Mouse (Mus musculus): ENCODE measurements at regions not wholly inside any gene's neighbourhood (a gene's known extent, or its start where the extent isn't known, plus 50 kb on each side); places are given as distances from the start of the nearest gene placed in this dataset.

DNA sequence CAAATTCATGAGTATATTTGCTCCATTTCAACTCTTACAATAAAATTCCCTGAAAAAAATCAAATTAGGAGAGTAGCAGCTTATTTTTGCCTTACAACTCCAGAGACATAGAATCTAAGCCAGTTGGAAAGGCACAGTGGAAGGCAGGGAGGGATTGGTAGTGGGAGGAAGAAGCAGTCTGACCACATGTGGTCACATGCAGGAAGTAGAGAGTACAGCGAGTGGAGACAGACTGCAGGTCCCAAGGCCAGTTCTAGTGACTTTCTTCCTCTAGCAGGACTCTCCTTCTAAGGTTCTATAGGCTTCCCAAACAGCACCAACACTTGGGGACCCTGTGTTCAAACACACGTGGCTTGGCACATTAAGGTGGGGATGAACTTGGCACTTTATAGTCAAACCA, 245.6 kb upstream of the Adgrl4 start:
- DNase-seq: no peak

DNA sequence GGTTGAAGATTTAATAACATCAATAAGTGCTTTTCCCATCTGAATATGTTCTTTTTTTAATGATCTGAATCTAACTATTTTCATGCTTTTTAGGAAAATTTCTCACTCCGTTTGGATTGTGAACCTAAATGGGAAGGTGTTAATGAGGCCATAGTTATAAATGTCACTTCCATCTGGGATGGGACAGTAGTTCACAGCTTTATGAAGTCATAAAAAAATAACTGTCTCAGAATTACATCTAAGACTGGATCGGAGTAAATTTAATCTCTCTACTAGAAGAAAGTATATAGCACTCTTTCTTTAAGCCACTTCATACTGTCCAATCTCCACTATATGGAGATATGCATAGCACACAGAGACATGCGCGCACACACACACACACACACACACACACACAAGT, 226.7 kb upstream of the Adgrl4 start:
- no peak for DNase-seq

DNA sequence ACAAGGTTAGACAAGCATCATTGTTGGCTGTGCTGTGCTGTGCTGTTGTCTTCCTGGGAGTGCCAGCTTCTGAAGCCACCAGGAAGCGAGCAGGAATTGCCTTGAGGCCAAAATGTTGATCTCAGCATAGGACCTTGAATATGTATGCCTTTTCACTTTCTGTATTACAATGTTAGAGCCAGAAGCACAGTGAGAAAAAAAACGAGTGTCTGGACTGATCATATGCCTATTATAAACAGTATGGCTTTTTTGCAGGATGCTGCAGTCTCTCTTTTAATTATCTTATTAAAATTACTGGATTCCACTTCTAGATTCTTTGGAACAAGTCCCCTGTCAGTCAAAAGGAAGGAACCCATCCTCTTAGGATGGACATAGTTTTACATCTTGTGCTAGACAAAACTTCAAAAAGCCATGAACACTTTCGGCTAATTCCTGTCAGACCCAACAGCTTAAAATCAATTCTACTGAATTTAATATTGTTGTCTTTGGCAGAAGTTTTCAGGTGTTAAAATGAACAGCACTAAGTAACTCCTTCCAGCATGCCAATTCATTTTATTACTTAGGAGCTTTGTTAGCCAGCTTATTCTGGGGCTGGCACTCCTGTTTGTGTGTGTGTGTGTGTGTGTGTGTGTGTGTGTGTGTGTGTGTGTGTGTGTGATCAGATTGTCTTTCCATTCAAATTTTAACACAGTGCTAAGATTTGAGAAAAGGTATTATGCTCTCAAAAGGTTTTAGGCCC, 220.8 kb upstream of the Adgrl4 start:
- DNase-seq: no peak

DNA sequence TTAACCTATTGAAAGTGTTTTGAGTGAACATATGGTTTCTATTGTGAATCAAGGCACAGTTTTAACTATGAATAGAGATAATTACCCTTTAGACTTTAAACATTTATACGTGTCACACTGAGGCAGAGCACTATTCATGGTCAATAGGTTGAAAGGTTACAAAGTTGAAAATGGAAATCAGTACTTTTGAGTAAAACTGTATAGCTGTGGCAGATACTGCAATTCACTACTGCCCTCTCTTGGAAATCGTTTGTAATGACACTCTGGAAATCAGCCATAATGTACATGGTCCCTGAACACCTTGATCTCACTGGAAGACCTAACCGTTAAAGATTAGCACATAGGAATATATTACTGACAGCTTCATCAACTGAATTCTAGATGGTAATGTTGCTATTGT, 215.3 kb upstream of the Adgrl4 start:
- no peak for DNase-seq

DNA sequence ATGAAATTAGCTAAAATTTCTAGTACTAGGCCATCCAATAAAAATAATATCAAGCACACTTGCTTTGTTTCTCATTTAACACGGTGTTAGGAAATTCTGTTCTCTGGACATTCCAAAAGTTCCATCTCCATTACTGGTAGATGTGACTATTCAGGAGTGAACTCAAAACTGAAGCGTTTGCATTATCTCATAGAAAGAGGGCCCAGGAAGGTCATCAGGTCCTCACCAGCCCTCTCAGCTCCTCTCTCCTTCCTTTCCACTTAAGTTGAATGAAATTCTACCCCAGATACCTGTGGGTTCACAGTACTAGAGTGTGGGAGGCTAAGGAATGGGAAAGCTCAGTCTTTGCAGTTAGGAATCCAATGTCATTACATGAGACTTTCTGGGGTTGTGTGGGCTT, 185.2 kb upstream of the Adgrl4 start:
- DNase-seq: no peak

DNA sequence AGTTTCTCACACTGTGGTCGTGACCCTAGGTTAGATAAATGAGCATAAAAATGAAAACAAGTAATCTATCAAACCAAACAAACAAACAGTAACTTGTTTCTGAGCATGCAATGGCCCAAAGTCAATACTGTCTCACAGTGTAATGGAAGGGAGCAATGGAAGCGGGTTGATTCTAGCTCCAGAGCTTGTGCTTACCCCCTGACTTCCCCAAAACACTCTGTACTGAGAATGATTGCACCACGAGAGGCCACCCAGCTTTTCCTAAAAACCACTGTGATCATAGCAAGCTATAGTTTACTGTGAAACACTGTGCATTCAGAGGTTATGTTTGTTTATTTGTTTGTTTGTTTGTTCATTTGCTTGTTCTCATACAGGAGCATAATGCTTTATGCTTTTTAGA, 174.9 kb upstream of the Adgrl4 start:
- DNase-seq: no peak

DNA sequence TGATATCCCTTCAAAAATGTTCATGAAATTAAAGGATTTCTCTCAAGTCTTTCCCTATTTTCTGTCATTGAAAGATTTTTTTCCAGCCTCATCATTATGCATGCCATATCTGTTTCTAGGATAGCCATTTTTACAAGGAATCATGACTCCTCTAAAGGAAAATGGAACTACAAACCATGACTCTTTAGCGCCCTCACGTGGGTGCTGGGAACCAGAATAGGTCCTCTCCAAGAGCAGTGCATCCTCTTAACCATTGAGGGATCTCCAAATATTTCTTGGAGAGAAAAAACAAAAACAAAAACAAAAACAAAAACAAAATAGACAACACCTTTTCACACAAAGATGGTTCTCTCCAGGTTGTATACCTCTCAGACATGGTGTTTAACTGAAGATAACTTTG, 172.0 kb upstream of the Adgrl4 start:
- no peak for DNase-seq

DNA sequence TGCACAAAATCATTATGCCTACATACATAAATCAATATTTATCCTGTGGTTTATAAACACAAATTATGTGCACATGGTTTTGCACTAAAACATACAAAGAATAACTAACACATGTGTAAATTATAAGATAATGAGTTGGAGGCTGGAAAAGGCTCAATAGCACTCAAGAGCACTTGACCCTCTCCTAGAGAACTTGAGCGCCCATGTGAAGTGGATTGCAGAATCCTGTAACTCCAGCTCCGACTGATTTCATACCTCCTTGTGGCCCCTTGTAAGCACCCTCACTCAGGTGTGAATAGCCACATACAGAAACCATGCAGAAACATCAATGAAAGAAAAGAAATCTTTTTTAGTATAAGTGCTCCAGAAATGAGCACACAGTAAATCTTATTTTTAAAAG, 168.2 kb upstream of the Adgrl4 start:
- peak; percentile 13 for DNase-seq

DNA sequence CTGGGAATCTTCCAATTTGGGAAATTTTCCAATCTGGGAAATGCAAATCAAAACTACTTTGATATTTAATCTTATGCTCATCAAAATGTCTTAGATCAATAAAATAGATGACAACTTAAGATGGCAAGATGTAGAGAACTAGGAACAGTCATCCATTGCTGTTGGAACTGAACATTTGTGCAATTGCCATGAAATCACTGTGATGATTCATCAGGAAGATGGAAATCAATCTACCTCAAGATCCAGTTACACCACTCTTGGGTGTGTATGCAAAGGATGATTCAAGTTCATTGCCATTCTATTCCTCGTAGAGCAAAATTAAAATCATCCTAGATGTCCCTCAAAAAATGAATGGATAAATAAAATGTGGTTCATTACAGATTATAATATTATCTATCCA, 153.9 kb upstream of the Adgrl4 start:
- DNase-seq: no peak

DNA sequence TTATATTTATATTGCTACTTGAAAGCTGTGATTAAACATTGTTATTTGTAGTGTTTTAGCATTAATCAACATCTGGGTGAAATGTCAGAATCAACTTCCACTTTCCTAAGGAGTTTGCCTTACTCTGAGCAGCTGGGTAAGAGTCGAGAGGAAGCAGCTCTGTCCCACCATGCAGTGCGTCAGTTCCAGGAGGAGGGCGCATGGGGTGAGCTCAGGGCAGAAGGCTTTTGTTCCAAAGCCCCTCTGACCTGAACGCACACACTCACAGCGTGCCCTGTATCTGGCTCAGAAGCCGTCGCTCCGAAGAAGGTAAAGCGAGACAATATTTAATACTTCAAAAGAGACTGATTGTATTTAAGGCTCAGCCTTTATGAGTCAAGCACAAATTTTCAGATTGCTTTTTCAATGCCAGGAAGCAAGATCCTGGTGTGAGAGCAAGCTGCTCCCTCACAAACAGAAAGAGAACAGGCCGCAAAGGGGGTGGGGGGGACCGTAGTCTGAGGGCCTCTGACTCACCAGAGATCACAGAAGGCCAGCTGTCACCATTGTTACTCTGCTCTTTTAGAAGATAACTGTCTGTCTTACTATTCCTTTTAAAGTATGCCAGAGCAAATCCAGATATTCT, 143.6 kb upstream of the Adgrl4 start:
- peak; percentile 5 for DNase-seq

DNA sequence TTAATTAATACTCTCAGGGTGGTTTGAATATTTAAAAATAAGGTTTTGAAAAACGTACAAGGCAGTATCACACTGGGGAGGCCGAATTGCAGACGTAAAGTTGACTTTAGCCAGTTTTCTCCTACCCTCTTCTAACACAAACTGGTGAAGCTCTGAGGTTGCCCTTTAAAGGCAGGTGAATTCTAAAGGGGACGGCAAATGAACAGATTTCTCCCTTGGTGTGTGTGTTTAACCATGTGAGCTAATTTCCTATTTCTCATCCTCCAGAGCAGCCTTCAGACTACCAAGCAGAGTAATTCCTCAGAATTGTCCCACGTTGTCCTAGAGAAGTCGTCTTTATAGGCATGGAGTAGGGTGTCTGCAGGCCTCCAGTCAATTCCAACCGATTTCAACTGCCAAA, 143.1 kb upstream of the Adgrl4 start:
- no peak for DNase-seq

DNA sequence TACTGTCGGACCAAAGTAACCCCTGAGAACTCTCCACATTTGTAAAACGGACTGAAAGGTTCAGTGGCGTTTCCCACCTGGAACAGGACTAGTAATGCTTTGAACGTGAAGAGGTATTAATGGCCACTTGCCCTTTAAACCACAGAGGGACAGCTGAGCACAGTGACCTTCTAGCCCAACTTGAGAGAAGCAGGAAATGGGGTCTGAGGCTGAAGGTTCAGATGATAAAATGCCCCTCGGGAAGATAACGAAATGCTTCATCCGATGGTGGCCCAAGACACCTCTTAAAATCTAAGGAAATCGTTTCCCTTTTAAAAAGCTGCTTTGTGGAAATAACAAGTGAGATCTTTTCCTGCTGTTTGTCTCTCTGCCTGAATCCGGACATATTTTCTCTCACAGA, 142.7 kb upstream of the Adgrl4 start:
- no peak for DNase-seq

DNA sequence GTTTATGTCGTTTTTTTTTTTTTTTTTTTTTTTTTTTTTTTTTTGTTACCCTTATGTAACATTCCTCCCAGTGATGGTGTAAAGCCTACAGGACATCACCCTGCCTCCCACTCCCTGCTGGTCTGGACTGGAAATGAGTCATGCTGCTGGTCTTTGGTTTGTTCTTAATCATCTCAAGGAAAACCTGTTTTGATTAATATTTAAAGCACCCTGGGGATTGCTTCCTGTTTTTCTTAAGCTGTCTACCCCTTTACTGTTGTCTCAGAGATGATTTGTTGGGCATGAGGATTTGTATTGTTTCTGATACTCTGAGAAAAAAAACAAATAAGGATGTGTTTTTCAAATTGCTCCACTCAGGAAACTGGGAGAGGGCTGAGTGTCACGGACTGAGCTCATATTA, 139.4 kb upstream of the Adgrl4 start:
- DNase-seq: no peak

DNA sequence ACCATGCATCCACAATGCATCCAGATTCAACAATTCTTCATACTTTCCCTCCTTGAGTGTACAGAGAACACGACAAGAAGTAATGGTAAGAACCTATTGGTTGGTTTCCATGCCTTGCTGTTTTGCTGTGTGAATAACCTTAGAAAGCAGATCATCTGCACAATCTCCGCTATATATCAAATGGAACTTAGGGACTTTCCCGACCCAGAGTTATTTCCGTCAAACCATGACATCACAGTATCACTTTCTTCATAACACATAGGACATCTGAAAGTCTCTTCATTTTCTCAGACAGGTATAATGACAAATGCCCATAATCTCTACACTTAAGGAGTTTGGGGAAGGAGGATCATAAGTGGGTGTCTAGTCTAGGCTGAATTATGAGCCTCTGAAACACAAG, 132.3 kb upstream of the Adgrl4 start:
- no peak for DNase-seq

DNA sequence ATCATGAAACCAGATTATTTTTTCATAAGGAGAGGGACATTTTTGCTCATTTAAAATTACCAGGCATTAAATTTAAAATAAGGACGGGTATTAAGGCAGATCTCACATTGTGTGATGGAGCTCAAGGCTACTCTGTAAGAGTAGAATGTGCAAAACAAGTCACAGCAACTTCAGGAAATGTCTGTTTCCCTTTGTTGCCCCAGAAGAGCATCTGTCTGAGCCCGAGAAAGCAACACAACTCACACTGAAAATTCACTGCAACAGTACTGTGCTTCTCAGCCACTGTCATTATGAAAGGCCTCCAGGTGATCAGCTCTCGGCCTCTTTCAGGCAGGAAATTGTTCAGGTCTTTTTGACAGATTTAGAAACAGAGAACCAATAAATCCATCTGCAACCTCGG, 129.7 kb upstream of the Adgrl4 start:
- no peak for DNase-seq

DNA sequence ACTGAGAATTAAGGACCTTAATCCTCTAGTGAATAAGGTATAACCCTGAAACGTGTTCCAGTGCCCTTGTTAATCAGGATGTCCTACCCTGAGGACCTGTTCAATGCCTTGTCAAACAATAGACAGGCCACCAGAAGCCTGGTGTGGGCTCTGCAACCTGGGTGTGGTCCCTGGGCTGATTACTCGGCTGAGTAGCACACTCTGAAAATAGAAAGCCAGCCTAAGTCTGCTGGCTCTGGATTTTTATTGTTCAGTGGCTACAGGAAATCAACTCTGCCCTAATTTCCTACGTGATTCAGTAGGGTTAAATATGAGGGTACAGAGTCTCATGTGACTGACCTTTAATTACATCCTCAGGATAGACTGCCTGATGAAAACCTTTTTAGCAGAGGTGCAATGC, 113.9 kb upstream of the Adgrl4 start:
- peak; percentile 7 for DNase-seq

DNA sequence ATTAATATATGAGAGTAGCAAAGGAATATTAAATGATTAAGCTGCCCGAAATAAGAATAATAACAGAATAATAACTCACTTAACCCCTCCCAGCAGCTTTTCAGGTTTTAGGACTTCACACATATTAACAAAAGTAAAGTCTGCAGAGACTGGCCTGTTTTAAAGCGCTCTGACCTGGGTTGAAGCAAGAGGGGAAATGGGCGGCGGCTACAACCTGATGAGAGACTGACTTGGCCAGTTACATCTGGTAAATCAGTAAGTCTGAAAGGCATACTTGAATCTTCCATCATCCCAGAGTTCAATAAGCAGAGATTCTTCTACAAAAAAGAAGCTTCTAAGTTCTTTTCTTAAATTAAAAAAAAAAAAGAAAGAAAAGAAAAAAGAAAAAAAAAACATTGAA, 107.9 kb upstream of the Adgrl4 start:
- DNase-seq: no peak

DNA sequence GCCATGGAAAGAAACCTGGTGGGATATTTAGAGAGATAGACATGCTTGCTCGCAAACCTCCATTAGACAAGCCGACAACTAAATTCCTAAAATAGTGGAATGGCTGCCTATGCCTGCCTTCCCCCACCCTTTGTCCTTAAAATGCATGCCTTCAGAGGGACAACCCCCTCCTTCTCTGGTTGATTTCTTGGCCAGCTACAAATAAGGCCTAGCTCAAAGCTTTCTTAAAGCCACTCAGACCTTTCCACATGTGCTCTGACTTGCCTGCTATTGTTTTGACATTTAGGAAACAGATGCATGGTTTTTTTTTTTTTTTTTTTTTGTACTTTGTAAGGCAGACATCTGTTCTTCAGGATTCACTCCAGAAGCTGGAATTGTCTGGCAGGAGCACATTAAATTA, 105.8 kb upstream of the Adgrl4 start:
- no peak for DNase-seq

DNA sequence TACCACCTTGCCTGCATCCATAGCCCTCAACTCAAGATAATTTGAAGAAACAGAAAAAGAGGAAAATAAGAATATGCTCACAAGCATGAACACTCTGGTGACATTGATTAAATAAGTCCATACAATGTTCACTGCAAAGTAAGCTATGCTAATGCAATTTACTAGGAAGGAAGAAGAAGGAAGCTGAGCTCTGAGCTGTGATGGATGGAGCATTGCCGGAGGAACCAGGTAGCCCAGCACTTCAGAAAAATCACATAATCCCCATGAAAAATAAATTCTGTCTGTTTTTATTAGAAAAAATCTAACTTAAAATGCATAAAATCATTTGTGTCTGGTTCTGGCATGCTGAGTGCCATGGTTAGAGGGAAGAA, 105.4 kb upstream of the Adgrl4 start:
- no peak for DNase-seq

DNA sequence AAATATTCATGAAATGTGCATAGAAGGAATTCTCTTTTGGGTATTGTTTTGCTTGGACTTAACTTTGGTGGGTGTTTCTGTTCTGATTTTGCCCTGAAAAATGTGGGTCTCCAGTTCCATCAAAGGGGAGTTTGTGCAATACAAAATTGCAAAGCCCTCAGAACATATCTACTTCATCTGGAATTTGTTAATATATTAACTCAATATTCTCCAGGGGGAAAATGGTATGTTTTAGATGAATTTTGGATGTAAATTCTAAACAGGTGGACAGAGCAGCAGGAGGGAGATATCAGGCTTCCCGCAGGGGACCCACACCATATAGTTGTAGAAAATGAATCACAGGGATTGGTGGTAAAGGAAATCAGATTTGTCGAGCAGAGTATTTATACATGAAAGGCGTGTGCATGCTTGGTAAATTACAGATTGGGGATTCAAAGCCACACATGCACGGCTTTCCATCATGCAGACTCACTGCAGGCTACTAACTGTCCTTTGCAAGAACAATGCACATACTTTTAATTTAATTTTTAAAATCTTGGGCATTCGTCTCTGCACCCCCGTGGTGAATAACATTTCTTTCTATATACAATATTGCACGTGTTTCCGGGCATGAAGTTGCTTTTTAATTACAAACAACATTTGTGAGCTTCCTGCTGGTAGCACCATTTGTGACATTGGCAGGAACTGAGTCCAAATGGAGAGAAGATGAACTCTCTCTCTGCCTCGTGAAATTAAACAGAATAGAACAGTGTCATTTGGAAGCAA, 104.8 kb upstream of the Adgrl4 start:
- DNase-seq: no peak

DNA sequence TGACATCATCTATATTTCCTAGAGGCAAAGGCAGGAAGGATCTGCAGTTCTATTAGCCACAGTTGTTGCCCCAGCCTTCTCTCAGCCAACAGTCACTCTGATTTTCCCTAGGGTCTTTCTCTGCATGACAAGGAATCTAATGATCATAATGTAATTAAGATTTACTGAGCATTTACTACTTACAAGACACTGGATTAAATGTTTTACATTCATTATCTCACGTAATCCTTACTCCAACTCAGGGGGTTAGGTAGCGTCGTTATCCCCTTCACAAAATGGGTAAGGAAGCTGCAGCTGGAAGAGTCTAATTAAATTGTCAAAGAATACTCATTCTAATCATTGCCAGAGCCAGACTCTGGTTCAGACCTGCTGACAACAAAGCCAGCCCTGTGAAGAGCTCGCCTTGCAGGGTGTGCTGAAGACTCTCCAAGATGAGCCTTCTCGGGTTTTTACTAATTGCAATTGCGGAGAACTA, 103.8 kb upstream of the Adgrl4 start:
- DNase-seq: no peak

DNA sequence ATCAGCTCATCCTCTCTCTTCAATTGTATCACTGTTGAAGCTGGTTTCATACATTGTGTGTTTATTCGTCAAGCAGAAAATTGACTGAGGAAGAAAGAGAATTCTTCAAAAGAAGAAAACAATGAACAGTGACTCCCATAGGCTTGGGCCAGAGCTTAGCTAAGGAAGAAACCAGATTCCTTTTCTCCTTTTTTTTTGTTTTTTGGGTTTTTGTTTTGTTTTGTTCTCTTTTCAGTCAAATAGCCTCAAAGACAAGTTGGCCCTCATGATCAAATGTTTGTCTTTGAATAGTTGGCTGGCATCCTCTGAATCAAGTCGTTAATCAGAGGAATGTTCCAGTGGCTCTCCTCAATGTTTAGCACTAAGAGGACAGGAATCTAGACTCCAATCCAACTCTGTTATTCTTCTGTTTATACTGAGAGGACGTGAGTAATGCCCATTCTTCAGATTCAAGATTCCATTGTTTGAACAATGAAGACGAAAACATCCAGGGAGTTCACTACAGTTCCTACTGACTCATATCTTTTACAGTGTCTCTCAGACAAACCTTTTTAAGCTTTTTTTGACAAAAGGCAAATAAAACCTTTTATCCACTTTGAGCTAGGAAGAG, 86.1 kb upstream of the Adgrl4 start:
- no peak for DNase-seq

DNA sequence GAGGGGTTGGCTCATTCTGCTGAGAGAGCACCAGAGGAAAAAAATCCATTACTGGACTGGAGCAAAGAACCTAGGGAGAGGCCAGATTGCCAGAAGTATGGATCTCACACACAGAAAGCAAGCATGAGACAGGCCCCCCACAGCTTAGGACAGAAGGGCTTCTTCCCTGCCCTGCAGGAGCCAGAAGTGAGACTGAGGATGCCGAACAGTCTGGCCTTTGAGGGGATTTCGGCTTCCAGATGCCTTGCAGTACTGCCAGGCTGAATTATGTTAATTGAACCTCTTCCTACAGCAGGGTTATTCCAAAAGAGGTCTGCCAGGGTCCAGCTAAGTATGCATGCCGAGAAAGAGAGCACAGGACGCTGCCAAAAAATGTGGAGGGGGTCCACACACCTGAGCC, 71.4 kb upstream of the Adgrl4 start:
- DNase-seq: no peak
